Mouse (Mus musculus) ES-E14 (cell line): ENCODE results near the gene 2410137M14Rik. TPM values are rescaled to one million over a fixed set of nuclear protein-coding genes. Genes with fewer than 3 reads are reported as not detected.

Experiments
- DNase-seq: peaks from one replicate; pipeline ENCODE4 v3.0.0-alpha.2; 2013; ENCODE audit warnings: low read depth, low spot score
- H3K27ac ChIP-seq: 2 replicates; pipeline ENCODE4 v1.5.1; 2012; ENCODE audit warnings: low read depth, mild to moderate bottlenecking, low read length, moderate library complexity, mixed read lengths; ENCODE audit not compliant: poor library complexity, insufficient read depth, severe bottlenecking
- H3K36me3 ChIP-seq: 2 replicates; pipeline ENCODE4 v1.6.1; 2012; ENCODE audit warnings: mild to moderate bottlenecking, low read length, moderate library complexity, mixed read lengths; ENCODE audit not compliant: control insufficient read depth, poor library complexity, insufficient read depth, severe bottlenecking
- H3K4me1 ChIP-seq, 2 experiments: fragments of 150-350 bp in 1 of 2; sonication (generic) in 1 of 2; 2 replicates each; pipeline ENCODE4 v1.6.1; 2012; ENCODE audit warnings: low read length in 2 of 2, mild to moderate bottlenecking in 1 of 2, mixed read lengths in 1 of 2; ENCODE audit not compliant: control insufficient read depth in 2 of 2, insufficient read depth in 2 of 2, poor library complexity in 1 of 2
- H3K4me3 ChIP-seq, 2 experiments: fragments of 150-350 bp in 1 of 2; sonication (generic) in 1 of 2; 2 replicates each; pipeline ENCODE4 v1.5.1; 2012; ENCODE audit warnings: low read length in 2 of 2, low read depth in 1 of 2, mild to moderate bottlenecking in 1 of 2, mixed read lengths in 1 of 2; ENCODE audit not compliant: insufficient read depth in 1 of 2, poor library complexity in 1 of 2, severe bottlenecking in 1 of 2
- H3K9ac ChIP-seq: 2 replicates; pipeline ENCODE4 v1.6.1; 2012; ENCODE audit warnings: low read depth, mild to moderate bottlenecking, low read length, mixed read lengths; ENCODE audit not compliant: poor library complexity, insufficient read depth, severe bottlenecking
- H3K9me3 ChIP-seq: fragments of 150-350 bp; sonication (generic); 2 replicates; pipeline ENCODE4 v1.6.1; 2012; ENCODE audit warnings: low read depth, mild to moderate bottlenecking, low read length; ENCODE audit not compliant: control insufficient read depth, insufficient read depth
- CHD2 ChIP-seq: IDR thresholded peaks from 2 replicates; pipeline ENCODE4 v1.6.1; 2014; ENCODE audit warnings: mild to moderate bottlenecking, low read depth, low read length, inconsistent platforms
- HCFC1 ChIP-seq: IDR thresholded peaks from 2 replicates; pipeline ENCODE4 v1.6.1; 2012; ENCODE audit warnings: low read length, inconsistent platforms, borderline replicate concordance; ENCODE audit not compliant: insufficient read depth
- MAFK ChIP-seq: IDR thresholded peaks from 2 replicates; pipeline ENCODE4 v1.6.1; 2014; ENCODE audit warnings: mild to moderate bottlenecking, low read depth, low read length, inconsistent platforms; ENCODE audit not compliant: insufficient read depth
- ZC3H11A ChIP-seq: IDR thresholded peaks from 2 replicates; pipeline ENCODE4 v1.6.1; 2012; ENCODE audit warnings: low read depth, mild to moderate bottlenecking, inconsistent platforms, low read length, borderline replicate concordance
- ZNF384 ChIP-seq: IDR thresholded peaks from 2 replicates; pipeline ENCODE4 v1.6.1; 2012; ENCODE audit warnings: low read depth, low read length, inconsistent platforms
- in situ Hi-C, 2 experiments: fragments of 600-800 bp; cut with MboI; formaldehyde crosslinking; loops; one replicate each; pipeline ENCODE4 v1.15.1; 2025; ENCODE audit warnings: low sequenced_read_pairs in 2 of 2, inconsistent platforms in 1 of 2; ENCODE audit not compliant: unreplicated experiment in 2 of 2
- total RNA-seq: library from RNA; depleted of rRNA; stranded (reverse); fragments of 300-350 nt; gene quantifications from 2 replicates; pipeline ENCODE4 v1.2.3, GENCODE M21; 2012; rRNA removed

The 2410137M14Rik gene
- total RNA-seq, 1 experiment: 14.8 TPM

DNA sequence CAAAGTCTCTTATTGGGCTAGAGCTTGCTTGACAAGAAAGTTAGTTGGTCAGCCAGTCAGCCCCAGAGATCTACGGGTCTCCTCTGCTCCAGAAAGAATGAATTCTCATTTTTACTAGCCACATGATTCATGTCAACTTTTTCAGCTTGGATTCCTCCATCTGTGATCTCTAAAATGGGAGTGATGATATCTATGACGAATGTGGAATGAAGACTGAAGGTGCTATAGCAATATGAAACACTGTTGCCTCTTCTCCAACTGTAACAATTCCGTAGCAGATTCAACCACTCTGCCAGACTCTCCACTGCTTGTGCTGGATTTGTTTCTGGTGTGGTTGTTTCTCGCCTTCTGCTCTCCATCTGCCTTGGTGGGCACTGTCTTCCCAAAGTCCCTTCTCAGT is 49.9 kb downstream of the 2410137M14Rik start:
- Histone ChIP-seq H3K4me3 (no peak overlapping the region), H3K9ac (no peak overlapping the region), H3K9me3 (no peaks in the 10 kb centered on the region), H3K36me3 (no peaks in the 10 kb centered on the region), H3K4me1 (peaks cover 6 to 17% of the 10 kb centered on the region in 2 experiments; a peak in 3 of 4 replicates), H3K27ac (no peak overlapping the region)
- TF ChIP-seq HCFC1 (no peak), CHD2 (no peak), ZNF384 (no peak), ZC3H11A (no peak), MAFK (no peak)
- in situ Hi-C loops: no loop called here
- DNase-seq: no peak

DNA sequence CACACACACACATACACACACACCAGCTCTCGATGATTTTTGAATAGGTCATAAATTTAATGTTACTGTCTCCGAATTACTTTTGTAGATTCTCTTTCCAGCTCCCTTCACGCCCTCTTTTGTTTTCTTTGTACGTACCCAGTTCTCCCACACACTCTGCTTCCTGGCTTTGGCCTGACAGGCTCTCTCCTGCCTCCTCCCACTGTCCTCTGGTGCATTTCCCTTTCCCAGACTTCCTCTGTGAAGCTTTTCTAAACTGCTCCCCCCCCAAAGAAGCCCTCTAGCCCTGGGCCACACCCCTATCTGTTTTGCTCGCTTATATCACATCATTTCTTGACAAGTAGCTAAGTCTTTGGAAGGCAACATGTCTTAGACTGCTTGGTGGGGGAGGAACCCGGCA is 50.8 kb downstream of the 2410137M14Rik start:
- no peaks in the 10 kb centered on the region for H3K36me3 ChIP-seq
- H3K4me1 ChIP-seq: peaks cover 6 to 17% of the 10 kb centered on the region in 2 experiments; a peak in 3 of 4 replicates
- TF ChIP-seq CHD2: no peak
- TF ChIP-seq ZNF384: no peak
- no peak for TF ChIP-seq MAFK
- no peak for TF ChIP-seq ZC3H11A
- no peak for TF ChIP-seq HCFC1
- no peaks in the 10 kb centered on the region for H3K9me3 ChIP-seq
- no peak overlapping the region for H3K9ac ChIP-seq
- H3K4me3 ChIP-seq: 0 out of 4 replicates have a peak overlapping the region, but pooled peaks of 1 of the 2 experiments have one; percentile 21
- no peak for DNase-seq
- H3K27ac ChIP-seq: no peak overlapping the region
- in situ Hi-C loops: no loop called here

DNA sequence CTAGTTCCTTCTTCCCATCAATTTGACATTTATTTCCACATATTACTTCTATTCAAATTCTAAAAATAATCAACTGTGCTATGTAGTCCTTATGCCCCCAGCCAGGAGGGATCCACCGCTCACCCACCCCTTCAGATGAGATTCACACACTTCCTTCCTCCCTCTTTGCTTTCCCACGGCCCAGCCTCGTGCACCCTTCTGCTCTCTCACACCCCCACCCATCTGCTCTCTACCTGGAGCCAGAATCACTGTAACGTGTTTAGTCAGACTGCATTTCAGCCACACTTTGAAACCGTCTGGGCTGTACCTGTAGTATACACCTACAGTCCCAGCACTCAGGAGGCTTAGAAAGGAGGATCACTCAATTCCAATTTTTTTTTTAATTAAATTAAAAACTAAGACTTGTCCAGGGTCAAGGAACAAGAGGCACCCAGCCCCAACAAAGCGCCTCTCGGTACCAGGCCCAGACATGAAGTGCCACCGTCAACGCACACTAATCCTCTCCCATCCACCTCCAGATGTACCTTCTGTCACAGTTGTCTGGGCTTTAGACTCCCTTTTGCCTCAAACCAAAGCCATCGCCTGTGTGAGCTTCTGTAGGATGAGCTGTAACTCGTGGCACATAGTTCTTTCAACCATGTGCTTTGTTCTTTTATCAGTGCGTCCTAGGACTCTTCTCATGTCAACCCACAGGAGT is 51.7 kb downstream of the 2410137M14Rik start:
- Histone ChIP-seq H3K36me3 (no peaks in the 10 kb centered on the region), H3K27ac (no peak overlapping the region; the same call in 1 of the 2 replicates), H3K4me1 (peaks cover 6 to 17% of the 10 kb centered on the region in 2 experiments; a peak in 3 of 4 replicates), H3K9me3 (no peaks in the 10 kb centered on the region), H3K4me3 (no peak overlapping the region), H3K9ac (no peak overlapping the region)
- no peak for DNase-seq
- TF ChIP-seq ZC3H11A: no peak
- no peak for TF ChIP-seq MAFK
- TF ChIP-seq CHD2: no peak
- no peak for TF ChIP-seq HCFC1
- TF ChIP-seq ZNF384: no peak
- in situ Hi-C loops: no loop called here

Other genes starting within 250 kb of the 2410137M14Rik start
- not detected in 2 replicates for gene H2-M10.5, start 208.3 kb downstream of the 2410137M14Rik start, total RNA-seq
- not detected in 2 replicates for gene H2-M10.6, start 169.1 kb downstream of the 2410137M14Rik start, total RNA-seq
- gene Trim26, start 144.1 kb downstream of the 2410137M14Rik start, total RNA-seq: 21.1 and 24.6 TPM in 2 replicates
- 0.16 TPM in 1 of 2 replicates, not detected in the other for gene Trim15, start 114.0 kb downstream of the 2410137M14Rik start, total RNA-seq
- not detected in 2 replicates for gene Trim10, start 111.7 kb downstream of the 2410137M14Rik start, total RNA-seq
- gene Trim40, start 91.1 kb downstream of the 2410137M14Rik start, total RNA-seq: 0.18 and 0.26 TPM in 2 replicates
- gene Trim31, start 83.1 kb downstream of the 2410137M14Rik start, total RNA-seq: not detected in 2 replicates
- 1.9 and 2.4 TPM in 2 replicates for gene Rnf39, start 38.3 kb downstream of the 2410137M14Rik start, total RNA-seq
- 76.4 and 108 TPM in 2 replicates for gene Ppp1r11, start 29.5 kb downstream of the 2410137M14Rik start, total RNA-seq
- gene Znrd1, start 22.7 kb downstream of the 2410137M14Rik start, total RNA-seq: 74.5 and 81.0 TPM in 2 replicates
- gene Znrd1as, start 22.6 kb downstream of the 2410137M14Rik start, total RNA-seq: 13.8 and 15.1 TPM in 2 replicates
- gene H2-M5, start 8.3 kb upstream of the 2410137M14Rik start, total RNA-seq: 49.4 and 55.4 TPM in 2 replicates
- 360 and 437 TPM in 2 replicates for gene Zfp57, start 19.9 kb upstream of the 2410137M14Rik start, total RNA-seq
- 0.62 and 0.85 TPM in 2 replicates for gene Mog, start 42.2 kb upstream of the 2410137M14Rik start, total RNA-seq
- 60.9 and 106 TPM in 2 replicates for gene Gabbr1, start 64.7 kb upstream of the 2410137M14Rik start, total RNA-seq
- 0.11 and 0.22 TPM in 2 replicates for gene Olfr90, start 107.3 kb upstream of the 2410137M14Rik start, total RNA-seq
- 0.11 and 0.13 TPM in 2 replicates for gene Olfr91, start 117.0 kb upstream of the 2410137M14Rik start, total RNA-seq
- gene Olfr92, start 138.9 kb upstream of the 2410137M14Rik start, total RNA-seq: not detected in 2 replicates
- gene Olfr93, start 180.3 kb upstream of the 2410137M14Rik start, total RNA-seq: not detected in 2 replicates
- gene Ubd, start 212.7 kb upstream of the 2410137M14Rik start, total RNA-seq: not detected in 2 replicates
- not detected in 2 replicates for gene Olfr94, start 219.8 kb upstream of the 2410137M14Rik start, total RNA-seq
- gene Olfr95, start 231.9 kb upstream of the 2410137M14Rik start, total RNA-seq: not detected in 2 replicates
- not detected in 2 replicates for gene Olfr96, start 238.9 kb upstream of the 2410137M14Rik start, total RNA-seq